ENCODE assay signal across 26 mouse cellular contexts in genomic region chr12:79885286-79885685, GRCm38 (mm10).
DNase-seq lines count a peak whose midpoint lies in the region; ATAC-seq lines count a peak whose summit lies in the region.
"Had no signal": no experiment of that assay in that cellular context is flagged by ENCODE, and none has a peak within 500 bp of the region (broad histone marks: within the 10 kb centered on the region; RNA-seq: fewer than 3 reads in every experiment).

No protein-coding gene starts in this region.

- no peak overlapping the region for H3K9ac ChIP-seq in forebrain, embryonic 11.5 days (ENCODE audit: low read length)
- H3K9ac ChIP-seq in forebrain, embryonic 15.5 days (replicated peaks): no peak overlapping the region
- H3K9ac ChIP-seq in kidney, embryonic 15.5 days: no peak overlapping the region
- H3K9ac ChIP-seq in embryonic facial prominence, embryonic 14.5 days (ENCODE audit: low read depth, low read length): no peak overlapping the region
- H3K9ac ChIP-seq in kidney, embryonic 14.5 days (ENCODE audit: low read depth, low read length): no peak overlapping the region
- H3K9ac ChIP-seq: forebrain, postnatal 0 days; hindbrain, embryonic 12.5 days; limb, embryonic 13.5 days; liver, embryonic 13.5 days; neural tube, embryonic 12.5 days had no signal

- no peaks in the 10 kb centered on the region for H3K9me3 ChIP-seq in forebrain, embryonic 11.5 days (ENCODE audit: control insufficient read depth, low read length)
- no peaks in the 10 kb centered on the region for H3K9me3 ChIP-seq in forebrain, embryonic 15.5 days
- no peaks in the 10 kb centered on the region for H3K9me3 ChIP-seq in kidney, embryonic 15.5 days (replicated peaks)
- no peaks in the 10 kb centered on the region for H3K9me3 ChIP-seq in embryonic facial prominence, embryonic 14.5 days (ENCODE audit: control insufficient read depth, low read length)
- H3K9me3 ChIP-seq in kidney, embryonic 14.5 days (ENCODE audit: control insufficient read depth, low read length): no peaks in the 10 kb centered on the region
- H3K9me3 ChIP-seq: hindbrain, embryonic 12.5 days; limb, embryonic 13.5 days; liver, embryonic 13.5 days; neural tube, embryonic 12.5 days had no signal

- H3K4me2 ChIP-seq in forebrain, embryonic 11.5 days (ENCODE audit: low read depth, low read length, severe bottlenecking): no peak overlapping the region
- no peak overlapping the region for H3K4me2 ChIP-seq in forebrain, embryonic 15.5 days (replicated peaks)
- H3K4me2 ChIP-seq in kidney, embryonic 15.5 days: no peak overlapping the region
- H3K4me2 ChIP-seq in embryonic facial prominence, embryonic 14.5 days (ENCODE audit: low read depth, low read length): no peak overlapping the region
- no peak overlapping the region for H3K4me2 ChIP-seq in kidney, embryonic 14.5 days (replicated peaks; ENCODE audit: low read depth, low read length)
- H3K4me2 ChIP-seq: heart, embryonic 11.5 days; hindbrain, embryonic 12.5 days; limb, embryonic 13.5 days; liver, embryonic 13.5 days; neural tube, embryonic 12.5 days had no signal

- no peak for ATAC-seq in forebrain, embryonic 11.5 days (replicated peaks; ENCODE audit: low FRiP score)
- ATAC-seq in forebrain, embryonic 15.5 days (replicated peaks): no peak
- ATAC-seq in kidney, embryonic 15.5 days (replicated peaks; ENCODE audit: low FRiP score): no peak
- ATAC-seq in embryonic facial prominence, embryonic 14.5 days (ENCODE audit: low read depth): no peak
- ATAC-seq in monocyte, adult 5-6 weeks (replicated peaks; ENCODE audit: insufficient number of reproducible peaks, low FRiP score, low TSS enrichment, poor library complexity, severe bottlenecking): 0 out of 2 replicates have a peak, but pooled peaks have one; percentile 40
- ATAC-seq in kidney, embryonic 14.5 days (ENCODE audit: low FRiP score, low TSS enrichment): no peak
- ATAC-seq: CD4-positive, CD25-positive, alpha-beta regulatory T cell, adult 4 months; forebrain, postnatal 0 days had no signal

- no peak overlapping the region for H3K27ac ChIP-seq in forebrain, embryonic 11.5 days (ENCODE audit: low read depth, low read length)
- H3K27ac ChIP-seq in forebrain, embryonic 15.5 days (replicated peaks): no peak overlapping the region
- H3K27ac ChIP-seq in kidney, embryonic 15.5 days: peak overlapping the region; percentile 86; the same call in 1 of the 2 replicates
- H3K27ac ChIP-seq in embryonic facial prominence, embryonic 14.5 days (replicated peaks; ENCODE audit: low read depth, low read length): 0 out of 2 replicates have a peak overlapping the region, but pooled peaks have one; percentile 59
- H3K27ac ChIP-seq in kidney, embryonic 14.5 days (ENCODE audit: low read depth, low read length): no peak overlapping the region
- H3K27ac ChIP-seq: hindbrain, embryonic 12.5 days; layer of hippocampus, adult 2 months; limb, embryonic 13.5 days; liver, embryonic 13.5 days; neural tube, embryonic 12.5 days had no signal

- peaks cover 2% of the 10 kb centered on the region; the same call in 1 of the 2 replicates for H3K4me1 ChIP-seq in forebrain, embryonic 11.5 days (replicated peaks; ENCODE audit: control insufficient read depth, insufficient read depth, low read length)
- peaks cover 28% of the 10 kb centered on the region for H3K4me1 ChIP-seq in forebrain, embryonic 15.5 days
- peaks cover 53% of the 10 kb centered on the region for H3K4me1 ChIP-seq in kidney, embryonic 15.5 days
- H3K4me1 ChIP-seq in embryonic facial prominence, embryonic 14.5 days (ENCODE audit: control insufficient read depth, insufficient read depth, low read length): peaks cover 40% of the 10 kb centered on the region
- peaks cover 29% of the 10 kb centered on the region for H3K4me1 ChIP-seq in kidney, embryonic 14.5 days (ENCODE audit: control insufficient read depth, insufficient read depth, low read length)
- H3K4me1 ChIP-seq: liver, embryonic 13.5 days had no signal

- DNase-seq in forebrain, embryonic 11.5 days (ENCODE audit: low spot score): peak; percentile 16
- DNase-seq in kidney, postnatal 25 days: no peak
- no peak for DNase-seq in embryonic facial prominence, embryonic 14.5 days (ENCODE audit: low spot score)
- DNase-seq in embryo, embryonic 9.5 days (ENCODE audit: extremely low spot score): no peak
- DNase-seq: adrenal gland, postnatal 10 days; cerebellum, adult 8-10 months; forebrain, postnatal 0 days; gastrocnemius, postnatal 36 days; kidney, adult 18-20 months; kidney, postnatal 14 days; liver, embryonic 13.5 days; lung, adult 2 months; lung, postnatal 14 days; midbrain, embryonic 14.5 days; retina, postnatal 1 day; thymus, postnatal 14 days had no signal

- H3K36me3 ChIP-seq in forebrain, embryonic 11.5 days (ENCODE audit: control insufficient read depth, insufficient read depth, low read length): no peaks in the 10 kb centered on the region
- H3K36me3 ChIP-seq in forebrain, embryonic 15.5 days: no peaks in the 10 kb centered on the region
- no peaks in the 10 kb centered on the region for H3K36me3 ChIP-seq in kidney, embryonic 15.5 days
- H3K36me3 ChIP-seq in embryonic facial prominence, embryonic 14.5 days (ENCODE audit: control insufficient read depth, insufficient read depth, low read length): no peaks in the 10 kb centered on the region
- no peaks in the 10 kb centered on the region for H3K36me3 ChIP-seq in kidney, embryonic 14.5 days (ENCODE audit: control insufficient read depth, insufficient read depth, low read length)
- H3K36me3 ChIP-seq: hindbrain, embryonic 12.5 days; limb, embryonic 13.5 days; liver, embryonic 13.5 days; neural tube, embryonic 12.5 days had no signal

- no peak overlapping the region for H3K4me3 ChIP-seq in forebrain, embryonic 11.5 days (ENCODE audit: low read depth, low read length)
- no peak overlapping the region for H3K4me3 ChIP-seq in forebrain, embryonic 15.5 days
- no peak overlapping the region for H3K4me3 ChIP-seq in kidney, embryonic 15.5 days (replicated peaks)
- no peak overlapping the region for H3K4me3 ChIP-seq in embryonic facial prominence, embryonic 14.5 days (ENCODE audit: low read depth, low read length)
- no peak overlapping the region for H3K4me3 ChIP-seq in kidney, embryonic 14.5 days (ENCODE audit: low read length)
- H3K4me3 ChIP-seq: hindbrain, embryonic 12.5 days; layer of hippocampus, adult 2 months; limb, embryonic 13.5 days; liver, embryonic 13.5 days; neural tube, embryonic 12.5 days had no signal

- WGBS in forebrain, embryonic 11.5 days: 90% methylated on average over 2 of the region's 2 CpGs
- WGBS in forebrain, embryonic 15.5 days: 80% methylated on average over 2 of the region's 2 CpGs
- WGBS in kidney, embryonic 15.5 days: 92% methylated on average over 2 of the region's 2 CpGs
- WGBS in embryonic facial prominence, embryonic 14.5 days: 90% methylated on average over 2 of the region's 2 CpGs
- WGBS in kidney, embryonic 14.5 days: 92% methylated on average over 2 of the region's 2 CpGs

- H3K27me3 ChIP-seq in forebrain, embryonic 11.5 days (ENCODE audit: control insufficient read depth, insufficient read depth, low read length): no peaks in the 10 kb centered on the region
- no peaks in the 10 kb centered on the region for H3K27me3 ChIP-seq in forebrain, embryonic 15.5 days
- H3K27me3 ChIP-seq in kidney, embryonic 15.5 days: no peaks in the 10 kb centered on the region
- no peaks in the 10 kb centered on the region for H3K27me3 ChIP-seq in embryonic facial prominence, embryonic 14.5 days (replicated peaks; ENCODE audit: control insufficient read depth, insufficient read depth, low read length)
- H3K27me3 ChIP-seq in kidney, embryonic 14.5 days (ENCODE audit: control insufficient read depth, insufficient read depth, low read length): no peaks in the 10 kb centered on the region
- H3K27me3 ChIP-seq: hindbrain, embryonic 12.5 days; limb, embryonic 13.5 days; liver, embryonic 13.5 days; neural tube, embryonic 12.5 days had no signal

Comparison
In these comparisons a context has a peak if more than half of its experiments do, and no peak if none do; other contexts are left out.
1. H3K27ac ChIP-seq: peak in kidney, embryonic 15.5 days (single experiment) and embryonic facial prominence, embryonic 14.5 days (single experiment); none in forebrain, embryonic 11.5 days (single experiment), forebrain, embryonic 15.5 days (single experiment) and kidney, embryonic 14.5 days (single experiment).